Mouse (Mus musculus) cerebellum, postnatal 4 days (tissue): ENCODE measurements at regions not wholly inside any gene's neighbourhood (a gene's known extent, or its start where the extent isn't known, plus 50 kb on each side); places are given as distances from the start of the nearest gene placed in this dataset.
A peak's percentile ranks its signal among the peaks of the same experiment; 100 is the strongest.

Experiments
- DNase-seq, 2 experiments: peaks; one replicate each; pipeline ENCODE4 v3.0.0; 2022; ENCODE audit warnings: low spot score in 2 of 2, mixed read lengths in 1 of 2

- no peak for DNase-seq
Observed at GRCm38 (mm10) chr1:194208034-194209000, 409.7 kb upstream of the Plxna2 start.

- DNase-seq = no peak
Observed at GRCm38 (mm10) chr1:194197516-194197915, 420.5 kb upstream of the Plxna2 start.

- no peak for DNase-seq
Observed at GRCm38 (mm10) chr1:194182293-194182692, 435.7 kb upstream of the Plxna2 start.

- no peak for DNase-seq
Observed at GRCm38 (mm10) chr1:194161469-194161868, 456.5 kb upstream of the Plxna2 start.

- peak in 1 of 2 experiments; percentile 29 for DNase-seq
Observed at GRCm38 (mm10) chr1:194160761-194161461, 457.1 kb upstream of the Plxna2 start.

- no peak for DNase-seq
Observed at GRCm38 (mm10) chr1:194157268-194157667, 460.8 kb upstream of the Plxna2 start.

- no peak for DNase-seq
Observed at GRCm38 (mm10) chr1:194148416-194149364, 469.3 kb upstream of the Plxna2 start.

- no peak for DNase-seq
Observed at GRCm38 (mm10) chr1:194117631-194118360, 500.2 kb upstream of the Plxna2 start.

GRCm38 (mm10) chr1:194114399-194114798 lies 503.6 kb upstream of the Plxna2 start:
- DNase-seq = no peak

- peak in 1 of 2 experiments; percentile 36 for DNase-seq
Observed at GRCm38 (mm10) chr1:194111931-194112330, 506.1 kb upstream of the Plxna2 start.

GRCm38 (mm10) chr1:194109172-194110071 lies 508.6 kb upstream of the Plxna2 start:
- no peak for DNase-seq

- DNase-seq = no peak
Observed at GRCm38 (mm10) chr1:194108132-194108531, 509.9 kb upstream of the Plxna2 start.

- no peak for DNase-seq
Observed at GRCm38 (mm10) chr1:194107271-194107938, 510.6 kb upstream of the Plxna2 start.

- no peak for DNase-seq
Observed at GRCm38 (mm10) chr1:194089918-194090548, 528.0 kb upstream of the Plxna2 start.

GRCm38 (mm10) chr1:194058512-194058911 lies 559.5 kb upstream of the Plxna2 start:
- no peak for DNase-seq

- DNase-seq = no peak
Observed at GRCm38 (mm10) chr1:194056544-194056943, 561.5 kb upstream of the Plxna2 start.

- no peak for DNase-seq
Observed at GRCm38 (mm10) chr1:194049746-194050351, 568.2 kb upstream of the Plxna2 start.
